Mouse (Mus musculus): ENCODE results near the gene Tns1.

- TF ChIP-seq CTCF (IDR thresholded peaks at IDR 0.05; ENCODE audit: borderline replicate concordance, extremely low read depth, insufficient read depth, insufficient read length) (peak; percentile 85), POLR2A (IDR thresholded peaks at IDR 0.05; ENCODE audit: borderline replicate concordance, extremely low read depth, insufficient read depth, insufficient read length, poor library complexity, severe bottlenecking) (no peak)
These were observed 221.9 kb downstream of the Tns1 start for GRCm38 (mm10) chr1:73902171-73902991.
